Mouse (Mus musculus): ENCODE measurements around the gene Hoxd4. TPM values are rescaled to one million over a fixed set of nuclear protein-coding genes. Genes with fewer than 3 reads are reported as not detected.

Gene Hoxd4
- total and polyA plus RNA-seq, 3 experiments, result 2.6 to 10.8 (median 4.7) TPM

DNA sequence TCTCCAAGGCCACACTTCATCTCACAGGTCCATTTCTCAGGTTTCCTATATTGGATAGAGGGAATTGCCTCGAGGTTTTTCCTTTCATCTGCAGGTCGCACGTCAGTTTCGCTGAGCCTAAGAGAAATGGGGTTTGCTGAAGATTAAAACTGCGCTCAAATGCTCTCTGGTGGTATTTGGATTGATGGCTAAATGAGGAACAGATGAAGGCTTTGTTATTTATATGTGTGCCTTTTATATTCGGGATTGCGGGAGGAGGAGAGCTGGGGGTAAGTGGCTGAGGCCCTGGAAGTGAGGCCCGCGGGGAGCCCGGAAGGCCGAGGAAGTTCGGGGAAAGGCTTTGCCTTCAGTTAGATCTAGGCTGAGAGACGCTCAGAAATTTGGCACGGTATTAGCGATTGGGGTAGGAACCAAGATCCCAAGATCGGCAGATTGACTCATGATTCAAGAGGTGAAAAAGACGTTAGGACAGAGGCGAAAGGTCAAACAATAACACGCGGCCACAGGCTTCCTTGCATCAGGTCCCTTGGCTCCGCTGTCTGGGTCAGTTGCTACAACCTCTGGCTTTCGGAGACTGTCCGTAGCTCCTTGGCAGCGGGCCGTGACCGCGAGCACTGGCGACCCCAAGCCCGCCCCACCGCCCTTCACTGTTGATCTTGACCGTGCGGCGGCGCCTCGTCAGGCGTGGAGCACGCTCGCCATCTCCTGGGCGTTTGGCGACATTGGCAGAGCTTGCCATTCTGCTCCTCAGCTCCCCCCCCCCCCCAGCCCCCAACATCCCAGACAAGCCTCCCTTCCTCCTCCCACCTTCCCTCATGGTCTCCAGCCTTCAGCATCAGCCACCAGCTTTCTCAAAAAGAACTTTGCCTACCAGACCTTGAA is 39.0 kb upstream of the Hoxd4 start:
- TF ChIP-seq GATA2 (IDR thresholded peaks at IDR 0.05; ENCODE audit: borderline replicate concordance, low read depth, low read length) (no peak), CTCF (IDR thresholded peaks at IDR 0.05; ENCODE audit: low read depth, low read length) (no peak), GATA1 (IDR thresholded peaks at IDR 0.05; ENCODE audit: borderline replicate concordance, low read length) (no peak), TAL1 (conservative IDR thresholded peaks at IDR 0.05; ENCODE audit: low read depth, low read length) (no peak), POLR2AphosphoS5 (IDR thresholded peaks at IDR 0.05; ENCODE audit: insufficient replicate concordance, low read depth, low read length) (no peak)
- peaks cover 44% of the 10 kb centered on the region for H3K27me3 ChIP-seq (ENCODE audit: insufficient read depth, low read length)
- peak overlapping the region; percentile 65; the same call in 1 of the 2 replicates for H3K4me3 ChIP-seq (ENCODE audit: low read depth, low read length)
- ATAC-seq (ENCODE audit: extremely low read depth, insufficient number of reproducible peaks, low FRiP score, poor library complexity, severe bottlenecking) (no peak), DNase-seq (ENCODE audit: low spot score) (peak; percentile 51)
- peaks cover 9% of the 10 kb centered on the region for H3K9me3 ChIP-seq (replicated peaks)
- H3K36me3 ChIP-seq (replicated peaks), result no peaks in the 10 kb centered on the region
- H3K4me1 ChIP-seq (ENCODE audit: insufficient read depth, low read depth, low read length), result peaks cover 10% of the 10 kb centered on the region

GRCm38 (mm10) chr2:74673835-74674425 is 37.8 kb upstream of the Hoxd4 start:
- peaks cover 39% of the 10 kb centered on the region for H3K27me3 ChIP-seq (ENCODE audit: insufficient read depth, low read length)
- ATAC-seq (ENCODE audit: extremely low read depth, insufficient number of reproducible peaks, low FRiP score, poor library complexity, severe bottlenecking), result no peak
- no peak for DNase-seq (ENCODE audit: low spot score)
- no peak overlapping the region for H3K4me3 ChIP-seq (ENCODE audit: low read depth, low read length)
- TF ChIP-seq GATA2 (IDR thresholded peaks at IDR 0.05; ENCODE audit: borderline replicate concordance, low read depth, low read length) (no peak), TAL1 (conservative IDR thresholded peaks at IDR 0.05; ENCODE audit: low read depth, low read length) (no peak)
- no peaks in the 10 kb centered on the region for H3K9me3 ChIP-seq (replicated peaks)
- peaks cover 10% of the 10 kb centered on the region for H3K4me1 ChIP-seq (ENCODE audit: insufficient read depth, low read depth, low read length)
- no peaks in the 10 kb centered on the region for H3K36me3 ChIP-seq (replicated peaks)

- DNase-seq (ENCODE audit: low spot score) (no peak), ATAC-seq (ENCODE audit: extremely low read depth, insufficient number of reproducible peaks, low FRiP score, poor library complexity, severe bottlenecking) (no peak)
- H3K27me3 ChIP-seq (ENCODE audit: insufficient read depth, low read length), result peaks cover 48% of the 10 kb centered on the region
- 0 out of 2 replicates have a peak, but pooled peaks cover 2% of the 10 kb centered on the region for H3K9me3 ChIP-seq (replicated peaks)
- peaks cover 10% of the 10 kb centered on the region for H3K4me1 ChIP-seq (ENCODE audit: insufficient read depth, low read depth, low read length)
- TF ChIP-seq TAL1 (conservative IDR thresholded peaks at IDR 0.05; ENCODE audit: low read depth, low read length) (no peak), CTCF (IDR thresholded peaks at IDR 0.05; ENCODE audit: low read depth, low read length) (no peak), GATA2 (IDR thresholded peaks at IDR 0.05; ENCODE audit: borderline replicate concordance, low read depth, low read length) (no peak), POLR2AphosphoS5 (IDR thresholded peaks at IDR 0.05; ENCODE audit: insufficient replicate concordance, low read depth, low read length) (no peak), GATA1 (IDR thresholded peaks at IDR 0.05; ENCODE audit: borderline replicate concordance, low read length) (no peak)
- H3K36me3 ChIP-seq (replicated peaks), result no peaks in the 10 kb centered on the region
- no peak within 1 kb of the TSS for H3K4me3 ChIP-seq (ENCODE audit: low read depth, low read length)
Measured at GRCm38 (mm10) chr2:74674881-74675665, 36.7 kb upstream of the Hoxd4 start, which contains the start of gene Hoxd12. Gene Hoxd12 (plus strand): TSS chr2:74675013.

- DNase-seq (ENCODE audit: low spot score) (no peak), ATAC-seq (ENCODE audit: extremely low read depth, insufficient number of reproducible peaks, low FRiP score, poor library complexity, severe bottlenecking) (no peak)
- H3K36me3 ChIP-seq (replicated peaks), result no peaks in the 10 kb centered on the region
- H3K4me1 ChIP-seq (ENCODE audit: insufficient read depth, low read depth, low read length), result peaks cover 10% of the 10 kb centered on the region
- TF ChIP-seq GATA1 (IDR thresholded peaks at IDR 0.05; ENCODE audit: borderline replicate concordance, low read length) (no peak), GATA2 (IDR thresholded peaks at IDR 0.05; ENCODE audit: borderline replicate concordance, low read depth, low read length) (no peak), CTCF (IDR thresholded peaks at IDR 0.05; ENCODE audit: low read depth, low read length) (no peak), TAL1 (conservative IDR thresholded peaks at IDR 0.05; ENCODE audit: low read depth, low read length) (no peak), POLR2AphosphoS5 (IDR thresholded peaks at IDR 0.05; ENCODE audit: insufficient replicate concordance, low read depth, low read length) (no peak)
- H3K4me3 ChIP-seq (ENCODE audit: low read depth, low read length), result no peak overlapping the region
- peaks cover 48% of the 10 kb centered on the region for H3K27me3 ChIP-seq (ENCODE audit: insufficient read depth, low read length)
- H3K9me3 ChIP-seq (replicated peaks), result 0 out of 2 replicates have a peak, but pooled peaks cover 2% of the 10 kb centered on the region
Measured at GRCm38 (mm10) chr2:74675666-74676282, 36.0 kb upstream of the Hoxd4 start.

DNA sequence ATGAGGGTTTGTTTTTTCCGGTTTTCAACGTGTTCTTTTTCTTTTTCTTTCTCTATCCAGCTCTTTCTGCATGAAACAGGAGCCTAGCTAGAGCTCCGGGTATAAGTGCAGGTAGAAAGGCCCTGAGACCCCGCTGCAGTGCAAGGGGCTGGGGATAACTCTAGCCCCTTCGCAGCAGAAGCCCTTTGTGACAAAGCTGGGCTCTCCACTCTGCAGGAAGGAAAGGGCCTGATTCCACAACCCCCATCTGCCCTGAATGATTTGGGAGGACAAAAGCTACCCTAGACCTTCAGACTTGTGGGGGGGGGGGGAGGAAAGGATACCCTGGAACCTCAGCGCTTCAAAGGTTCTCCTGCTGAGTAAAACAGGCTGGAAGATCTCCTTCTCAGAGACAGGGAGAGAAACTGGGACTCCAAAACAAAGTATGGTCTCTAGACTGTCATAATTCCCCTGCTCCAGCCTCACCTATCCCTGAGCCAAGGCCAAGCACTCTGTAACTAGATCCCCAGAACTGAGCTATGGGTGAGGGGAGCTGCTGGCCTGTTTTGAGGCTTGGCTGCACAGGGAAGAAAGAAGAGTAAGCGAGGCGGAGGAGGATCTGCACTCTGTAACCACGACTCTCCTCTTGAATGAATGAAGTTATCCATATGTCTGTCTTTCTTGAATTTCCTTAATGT is 35.2 kb upstream of the Hoxd4 start:
- H3K4me3 ChIP-seq (ENCODE audit: low read depth, low read length), result no peak overlapping the region
- no peak for TF ChIP-seq GATA1 (IDR thresholded peaks at IDR 0.05; ENCODE audit: borderline replicate concordance, low read length)
- no peak for TF ChIP-seq TAL1 (conservative IDR thresholded peaks at IDR 0.05; ENCODE audit: low read depth, low read length)
- no peak for TF ChIP-seq GATA2 (IDR thresholded peaks at IDR 0.05; ENCODE audit: borderline replicate concordance, low read depth, low read length)
- no peak for TF ChIP-seq POLR2AphosphoS5 (IDR thresholded peaks at IDR 0.05; ENCODE audit: insufficient replicate concordance, low read depth, low read length)
- TF ChIP-seq CTCF (IDR thresholded peaks at IDR 0.05; ENCODE audit: low read depth, low read length), result no peak
- peaks cover 10% of the 10 kb centered on the region for H3K4me1 ChIP-seq (ENCODE audit: insufficient read depth, low read depth, low read length)
- peaks cover 5% of the 10 kb centered on the region for H3K9me3 ChIP-seq (replicated peaks)
- DNase-seq (ENCODE audit: low spot score) (no peak), ATAC-seq (ENCODE audit: extremely low read depth, insufficient number of reproducible peaks, low FRiP score, poor library complexity, severe bottlenecking) (no peak)
- peaks cover 46% of the 10 kb centered on the region for H3K27me3 ChIP-seq (ENCODE audit: insufficient read depth, low read length)
- no peaks in the 10 kb centered on the region for H3K36me3 ChIP-seq (replicated peaks)
